Mouse (Mus musculus): ENCODE data around the gene 9930022D16Rik. TPM values are rescaled to one million over a fixed set of nuclear protein-coding genes. Genes with fewer than 3 reads are reported as not detected.

9930022D16Rik gene
- polyA plus RNA-seq, 1 experiment from 2014 or later, result not detected

GRCm38 (mm10) chr11:109395291-109395690 lies 18.4 kb upstream of the 9930022D16Rik start:
- 90% methylated on average over 9 of the region's 9 CpGs for WGBS
- H3K9me3 ChIP-seq (replicated peaks; ENCODE audit: control insufficient read depth, low read length, poor library complexity, severe bottlenecking), result no peaks in the 10 kb centered on the region
- peaks cover 10% of the 10 kb centered on the region for H3K36me3 ChIP-seq (ENCODE audit: control insufficient read depth, insufficient read depth, low read length)
- no peak overlapping the region for H3K27ac ChIP-seq (ENCODE audit: low read length)
- no peak overlapping the region for H3K9ac ChIP-seq (ENCODE audit: low read depth, low read length)
- H3K4me1 ChIP-seq (ENCODE audit: control insufficient read depth, insufficient read depth, low read length), result no peaks in the 10 kb centered on the region
- no peak overlapping the region for H3K4me2 ChIP-seq (ENCODE audit: low read length)
- ATAC-seq, result no peak
- H3K4me3 ChIP-seq (ENCODE audit: low read depth, low read length), result no peak overlapping the region
- H3K27me3 ChIP-seq (ENCODE audit: control insufficient read depth, insufficient read depth, low read depth, low read length), result no peaks in the 10 kb centered on the region

GRCm38 (mm10) chr11:109406431-109406830 lies 7.3 kb upstream of the 9930022D16Rik start:
- ATAC-seq, result no peak
- Histone ChIP-seq H3K27me3 (ENCODE audit: control insufficient read depth, insufficient read depth, low read depth, low read length) (no peaks in the 10 kb centered on the region), H3K36me3 (ENCODE audit: control insufficient read depth, insufficient read depth, low read length) (no peaks in the 10 kb centered on the region), H3K9me3 (replicated peaks; ENCODE audit: control insufficient read depth, low read length, poor library complexity, severe bottlenecking) (no peaks in the 10 kb centered on the region), H3K4me2 (ENCODE audit: low read length) (no peak overlapping the region), H3K4me1 (ENCODE audit: control insufficient read depth, insufficient read depth, low read length) (no peaks in the 10 kb centered on the region), H3K4me3 (ENCODE audit: low read depth, low read length) (no peak overlapping the region), H3K27ac (ENCODE audit: low read length) (no peak overlapping the region), H3K9ac (ENCODE audit: low read depth, low read length) (no peak overlapping the region)
- 91% methylated on average over 5 of the region's 5 CpGs for WGBS

GRCm38 (mm10) chr11:109410197-109410980 lies 3.3 kb upstream of the 9930022D16Rik start:
- Histone ChIP-seq H3K4me2 (ENCODE audit: low read length) (no peak overlapping the region), H3K9me3 (replicated peaks; ENCODE audit: control insufficient read depth, low read length, poor library complexity, severe bottlenecking) (0 out of 2 replicates have a peak, but pooled peaks cover 3% of the 10 kb centered on the region), H3K4me1 (ENCODE audit: control insufficient read depth, insufficient read depth, low read length) (no peaks in the 10 kb centered on the region), H3K27ac (ENCODE audit: low read length) (no peak overlapping the region), H3K9ac (ENCODE audit: low read depth, low read length) (no peak overlapping the region), H3K27me3 (ENCODE audit: control insufficient read depth, insufficient read depth, low read depth, low read length) (no peaks in the 10 kb centered on the region), H3K36me3 (ENCODE audit: control insufficient read depth, insufficient read depth, low read length) (no peaks in the 10 kb centered on the region), H3K4me3 (ENCODE audit: low read depth, low read length) (no peak overlapping the region)
- WGBS, result 92% methylated on average over 15 of the region's 15 CpGs
- no peak for ATAC-seq

- Histone ChIP-seq H3K9ac (ENCODE audit: low read depth, low read length) (no peak overlapping the region), H3K4me3 (ENCODE audit: low read depth, low read length) (no peak overlapping the region), H3K9me3 (replicated peaks; ENCODE audit: control insufficient read depth, low read length, poor library complexity, severe bottlenecking) (0 out of 2 replicates have a peak, but pooled peaks cover 3% of the 10 kb centered on the region), H3K4me1 (ENCODE audit: control insufficient read depth, insufficient read depth, low read length) (no peaks in the 10 kb centered on the region), H3K27me3 (ENCODE audit: control insufficient read depth, insufficient read depth, low read depth, low read length) (no peaks in the 10 kb centered on the region), H3K36me3 (ENCODE audit: control insufficient read depth, insufficient read depth, low read length) (no peaks in the 10 kb centered on the region), H3K4me2 (ENCODE audit: low read length) (no peak overlapping the region), H3K27ac (ENCODE audit: low read length) (no peak overlapping the region)
- ATAC-seq, result no peak
- 84% methylated on average over 5 of the region's 5 CpGs for WGBS
Measured at GRCm38 (mm10) chr11:109414802-109415201, 1.1 kb downstream of the 9930022D16Rik start.

GRCm38 (mm10) chr11:109416709-109417420 lies 3.1 kb downstream of the 9930022D16Rik start:
- WGBS, result 91% methylated on average over 8 of the region's 8 CpGs
- Histone ChIP-seq H3K9ac (ENCODE audit: low read depth, low read length) (no peak overlapping the region), H3K4me2 (ENCODE audit: low read length) (no peak overlapping the region), H3K36me3 (ENCODE audit: control insufficient read depth, insufficient read depth, low read length) (no peaks in the 10 kb centered on the region), H3K9me3 (replicated peaks; ENCODE audit: control insufficient read depth, low read length, poor library complexity, severe bottlenecking) (0 out of 2 replicates have a peak, but pooled peaks cover under 1% of the 10 kb centered on the region), H3K4me1 (ENCODE audit: control insufficient read depth, insufficient read depth, low read length) (no peaks in the 10 kb centered on the region), H3K4me3 (ENCODE audit: low read depth, low read length) (no peak overlapping the region), H3K27me3 (ENCODE audit: control insufficient read depth, insufficient read depth, low read depth, low read length) (no peaks in the 10 kb centered on the region), H3K27ac (ENCODE audit: low read length) (no peak overlapping the region)
- ATAC-seq, result no peak

- no peak overlapping the region for H3K4me2 ChIP-seq (ENCODE audit: low read length)
- 90% methylated on average over 9 of the region's 9 CpGs for WGBS
- H3K9ac ChIP-seq (ENCODE audit: low read depth, low read length), result no peak overlapping the region
- no peaks in the 10 kb centered on the region for H3K9me3 ChIP-seq (replicated peaks; ENCODE audit: control insufficient read depth, low read length, poor library complexity, severe bottlenecking)
- no peaks in the 10 kb centered on the region for H3K4me1 ChIP-seq (ENCODE audit: control insufficient read depth, insufficient read depth, low read length)
- ATAC-seq, result no peak
- no peaks in the 10 kb centered on the region for H3K27me3 ChIP-seq (ENCODE audit: control insufficient read depth, insufficient read depth, low read depth, low read length)
- no peak overlapping the region for H3K4me3 ChIP-seq (ENCODE audit: low read depth, low read length)
- H3K36me3 ChIP-seq (ENCODE audit: control insufficient read depth, insufficient read depth, low read length), result no peaks in the 10 kb centered on the region
- no peak overlapping the region for H3K27ac ChIP-seq (ENCODE audit: low read length)
Measured at GRCm38 (mm10) chr11:109417472-109418040, 3.8 kb downstream of the 9930022D16Rik start.

GRCm38 (mm10) chr11:109419461-109419860 lies 5.7 kb downstream of the 9930022D16Rik start:
- Histone ChIP-seq H3K4me3 (ENCODE audit: low read depth, low read length) (no peak overlapping the region), H3K9ac (ENCODE audit: low read depth, low read length) (no peak overlapping the region), H3K4me2 (ENCODE audit: low read length) (no peak overlapping the region), H3K27me3 (ENCODE audit: control insufficient read depth, insufficient read depth, low read depth, low read length) (no peaks in the 10 kb centered on the region), H3K36me3 (ENCODE audit: control insufficient read depth, insufficient read depth, low read length) (no peaks in the 10 kb centered on the region), H3K27ac (ENCODE audit: low read length) (no peak overlapping the region), H3K4me1 (ENCODE audit: control insufficient read depth, insufficient read depth, low read length) (no peaks in the 10 kb centered on the region), H3K9me3 (replicated peaks; ENCODE audit: control insufficient read depth, low read length, poor library complexity, severe bottlenecking) (no peaks in the 10 kb centered on the region)
- WGBS, result 50% methylated on average over 4 of the region's 4 CpGs
- no peak for ATAC-seq

GRCm38 (mm10) chr11:109419961-109420566 lies 6.3 kb downstream of the 9930022D16Rik start:
- Histone ChIP-seq H3K4me1 (ENCODE audit: control insufficient read depth, insufficient read depth, low read length) (no peaks in the 10 kb centered on the region), H3K9ac (ENCODE audit: low read depth, low read length) (no peak overlapping the region)
- no peak for ATAC-seq

More at GRCm38 (mm10) chr11:109419961-109420566, 6.3 kb downstream of the 9930022D16Rik start:
- Histone ChIP-seq H3K4me2 (ENCODE audit: low read length) (no peak overlapping the region), H3K27me3 (ENCODE audit: control insufficient read depth, insufficient read depth, low read depth, low read length) (no peaks in the 10 kb centered on the region), H3K27ac (ENCODE audit: low read length) (no peak overlapping the region), H3K9me3 (replicated peaks; ENCODE audit: control insufficient read depth, low read length, poor library complexity, severe bottlenecking) (no peaks in the 10 kb centered on the region), H3K4me3 (ENCODE audit: low read depth, low read length) (no peak overlapping the region), H3K36me3 (ENCODE audit: control insufficient read depth, insufficient read depth, low read length) (no peaks in the 10 kb centered on the region)
- 41% methylated on average over 16 of the region's 16 CpGs for WGBS

Measured in midbrain, embryonic 16.5 days (tissue).